Mouse (Mus musculus) urinary bladder, postnatal 4 days (tissue): ENCODE measurements around the gene Col11a2.
A peak's percentile ranks its signal among the peaks of the same experiment; 100 is the strongest.

Experiments
- DNase-seq, 2 experiments: peaks; one replicate each; pipeline ENCODE4 v3.0.0; 2021 to 2022; ENCODE audit warnings: low spot score in 2 of 2

Col11a2 gene

GRCm38 (mm10) chr17:34026221-34026620, 13.0 kb upstream of the Col11a2 start:
- DNase-seq = no peak

GRCm38 (mm10) chr17:34026917-34027655, 12.2 kb upstream of the Col11a2 start:
- no peak for DNase-seq

DNA sequence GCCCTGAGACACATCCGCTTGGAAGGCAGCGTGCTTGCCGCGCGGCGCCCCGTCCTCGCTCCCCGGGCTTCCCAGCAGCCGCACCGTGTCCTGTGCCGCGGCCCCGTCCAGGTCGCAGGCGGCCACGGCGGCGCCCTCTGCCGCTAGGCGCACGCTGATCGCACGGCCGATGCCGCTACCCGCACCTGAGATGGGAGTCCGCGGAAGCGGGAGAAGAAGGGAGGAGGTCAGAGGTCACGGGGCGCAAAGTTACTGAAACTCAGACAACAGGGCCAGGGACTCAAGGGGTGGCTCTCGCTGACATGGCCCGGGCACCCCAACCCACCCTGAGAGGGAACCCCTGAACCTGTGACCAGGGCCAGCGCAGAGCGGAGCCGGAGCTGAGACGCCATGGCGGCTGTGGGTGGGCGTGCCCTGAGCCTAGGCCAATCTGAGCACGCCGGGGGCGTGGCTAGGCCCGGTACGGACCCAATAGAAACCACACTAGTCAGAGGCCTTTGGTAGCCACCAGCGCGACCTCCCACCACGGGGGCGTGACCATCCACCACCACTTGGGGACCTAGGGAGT, 11.5 kb upstream of the Col11a2 start, which contains the start of gene H2-Ke6:
H2-Ke6 (minus strand) TSS at position 405 of the 568 bp plus-strand sequence.
- DNase-seq = peak; percentile 89 to 90

DNA sequence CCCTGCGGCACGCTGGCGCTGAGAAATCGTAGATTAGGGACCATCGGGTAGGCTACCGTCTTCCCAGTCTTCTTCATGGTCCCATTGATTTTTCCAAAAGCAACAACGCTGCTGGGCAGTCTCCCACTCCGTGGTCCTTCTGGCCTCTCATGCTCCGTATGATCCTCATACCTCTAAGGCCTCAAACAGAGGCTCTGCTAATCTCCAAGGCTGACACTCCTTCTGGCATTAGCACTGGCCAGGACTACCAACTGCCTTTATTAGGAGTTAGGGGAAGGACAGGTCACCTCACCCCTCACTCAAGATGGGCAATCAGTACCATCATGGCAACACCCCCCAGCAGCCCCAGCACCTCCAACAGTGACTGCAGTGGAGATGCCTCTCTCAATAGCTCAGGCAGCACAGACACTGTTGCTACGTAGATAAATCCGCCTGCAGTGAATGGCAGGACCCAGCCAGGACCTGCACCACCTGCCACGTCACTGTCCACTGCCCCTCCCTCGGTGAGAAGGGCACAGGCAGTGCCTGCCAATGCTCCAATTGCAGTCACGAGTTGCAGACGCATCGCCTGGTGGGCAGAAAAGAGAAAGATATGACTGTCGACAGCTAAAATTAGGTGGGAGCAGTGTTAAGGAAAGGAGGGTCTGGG, 10.6 kb upstream of the Col11a2 start:
- no peak for DNase-seq

- peak in 1 of 2 experiments; percentile 50 for DNase-seq
Observed at GRCm38 (mm10) chr17:34029150-34029889, 9.9 kb upstream of the Col11a2 start.

DNA sequence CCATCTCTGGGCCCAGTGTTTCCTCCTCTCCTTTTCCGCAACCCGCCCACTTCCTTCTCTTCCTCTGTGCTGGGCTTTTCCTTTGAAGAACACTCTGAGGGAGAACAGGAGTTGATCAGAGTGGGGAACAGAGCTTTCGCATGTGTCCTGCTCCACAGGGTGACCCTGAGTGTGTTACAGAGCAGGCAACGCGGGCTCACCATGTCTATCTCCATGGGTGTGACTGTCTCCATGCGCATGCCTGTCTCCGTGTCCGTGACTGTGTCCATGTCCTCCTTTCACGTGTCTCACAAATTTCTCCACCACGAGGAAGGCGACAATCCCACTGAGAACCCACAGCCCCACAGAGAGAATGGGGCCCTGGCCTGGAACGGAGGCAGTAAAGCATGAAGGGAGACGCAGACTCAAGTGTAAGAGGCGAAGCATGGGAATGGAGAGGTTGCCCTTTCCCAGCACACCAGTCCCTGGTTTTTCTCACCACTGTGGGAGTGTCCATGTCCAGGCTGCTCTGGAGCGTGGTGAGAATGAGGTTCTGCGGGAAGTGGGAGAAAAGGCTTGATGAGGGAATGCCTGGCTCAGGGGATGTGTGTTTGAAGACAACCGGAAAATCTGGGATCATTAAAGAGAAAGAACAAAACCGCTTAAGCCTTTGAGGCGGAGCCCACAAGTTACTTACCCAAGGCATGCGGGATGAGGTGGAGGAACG, 9.2 kb upstream of the Col11a2 start:
- peak in 1 of 2 experiments; percentile 52 for DNase-seq

DNA sequence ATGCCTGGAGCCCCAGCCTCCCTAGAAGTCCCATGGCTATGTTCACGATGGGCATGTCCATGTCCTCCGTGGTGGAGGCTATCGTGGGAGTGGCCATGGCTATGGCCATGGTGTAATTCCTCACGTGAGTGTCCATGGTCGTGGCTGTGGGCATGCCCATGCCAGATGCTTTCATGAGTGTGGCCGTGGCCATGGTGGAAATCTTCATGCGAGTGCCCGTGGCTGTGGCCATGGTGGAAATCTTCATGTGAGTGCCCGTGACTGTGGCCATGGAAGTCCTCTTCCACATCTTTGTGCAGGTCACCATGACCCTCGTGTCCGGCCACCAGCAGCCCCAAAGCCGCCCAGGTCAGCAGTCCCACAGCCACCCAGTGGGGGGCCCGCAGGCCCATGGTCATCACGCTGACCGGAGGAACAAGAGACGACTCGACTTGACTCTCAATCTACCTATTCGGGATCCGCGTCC, 8.3 kb upstream of the Col11a2 start:
- DNase-seq = no peak

DNA sequence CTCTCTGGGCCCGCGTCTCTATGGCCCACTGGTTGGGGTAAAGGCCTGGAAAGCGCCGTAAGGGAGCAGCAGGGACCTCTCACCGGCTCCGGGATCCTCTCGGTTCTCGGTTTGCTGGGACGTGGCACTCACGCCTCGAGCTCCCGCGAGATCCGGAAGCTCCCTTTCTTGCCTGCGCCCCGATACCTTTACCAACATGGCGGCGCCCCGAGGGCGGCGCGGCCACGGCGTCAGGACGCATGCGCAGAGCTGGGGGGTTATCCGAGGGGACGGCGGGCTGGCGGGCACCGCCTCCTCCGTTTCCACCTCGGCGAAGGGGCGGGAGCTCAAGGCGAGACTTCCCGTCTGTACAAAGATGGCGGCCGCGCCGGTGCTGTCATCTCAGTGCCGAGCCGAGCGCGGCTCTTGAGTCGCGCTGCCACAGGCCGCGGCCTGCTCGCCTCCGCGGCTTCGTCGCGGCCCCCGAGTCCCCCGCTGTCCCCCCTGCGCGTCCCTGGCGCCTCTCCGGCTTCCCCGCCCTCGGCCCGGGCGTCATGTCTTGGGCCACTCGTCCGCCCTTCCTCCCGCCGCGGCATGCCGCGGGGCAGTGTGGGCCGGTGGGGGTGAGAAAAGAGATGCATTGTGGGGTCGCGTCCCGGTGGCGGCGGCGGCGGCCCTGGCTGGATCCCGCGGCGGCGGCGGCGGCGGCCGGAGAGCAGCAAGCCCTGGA, 7.6 kb upstream of the Col11a2 start, which contains the start of the genes Slc39a7 and Rxrb:
Slc39a7 (minus strand) TSS at position 218 of the 709 bp plus-strand sequence.
Rxrb (plus strand) TSS at position 348 of the 709 bp plus-strand sequence.
- DNase-seq = peak; percentile 99 to 100

DNA sequence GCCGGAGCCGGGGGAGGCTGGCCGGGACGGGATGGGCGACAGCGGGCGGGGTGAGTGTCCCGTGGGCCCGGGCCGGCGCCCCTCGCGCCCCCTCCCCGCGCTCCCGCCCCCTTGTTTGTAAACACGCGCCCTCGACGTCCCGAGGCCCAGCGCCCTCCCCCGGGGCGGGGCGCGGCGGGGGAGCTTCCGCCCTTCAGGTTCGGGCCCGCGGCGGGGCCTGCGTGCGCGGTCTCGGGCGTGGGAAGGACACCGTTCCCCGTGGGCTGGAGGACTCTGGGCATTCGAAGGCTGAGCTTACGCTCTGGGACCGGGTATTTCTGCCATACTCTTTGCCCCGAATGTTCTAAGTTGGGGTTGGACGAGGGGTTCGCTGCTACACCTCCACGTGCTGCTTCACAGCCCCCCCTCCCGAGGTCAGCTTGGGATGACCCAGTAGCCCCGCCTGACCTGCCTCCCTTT, 7.0 kb upstream of the Col11a2 start:
- no peak for DNase-seq

DNA sequence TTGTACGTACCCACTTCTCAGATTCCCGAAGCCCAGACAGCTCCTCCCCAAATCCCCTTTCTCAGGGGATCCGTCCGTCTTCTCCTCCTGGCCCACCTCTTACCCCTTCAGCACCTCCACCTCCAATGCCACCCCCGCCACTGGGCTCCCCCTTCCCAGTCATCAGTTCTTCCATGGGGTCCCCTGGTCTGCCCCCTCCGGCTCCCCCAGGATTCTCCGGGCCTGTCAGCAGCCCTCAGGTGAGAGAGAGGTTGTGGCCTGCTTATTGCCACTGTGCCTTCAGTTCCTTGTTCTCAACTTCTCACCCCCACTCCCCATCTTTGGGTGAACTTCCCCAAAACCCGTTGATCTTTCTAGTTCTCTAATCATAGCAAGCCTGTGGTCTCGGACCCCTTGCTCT, 6.4 kb upstream of the Col11a2 start:
- no peak for DNase-seq

DNA sequence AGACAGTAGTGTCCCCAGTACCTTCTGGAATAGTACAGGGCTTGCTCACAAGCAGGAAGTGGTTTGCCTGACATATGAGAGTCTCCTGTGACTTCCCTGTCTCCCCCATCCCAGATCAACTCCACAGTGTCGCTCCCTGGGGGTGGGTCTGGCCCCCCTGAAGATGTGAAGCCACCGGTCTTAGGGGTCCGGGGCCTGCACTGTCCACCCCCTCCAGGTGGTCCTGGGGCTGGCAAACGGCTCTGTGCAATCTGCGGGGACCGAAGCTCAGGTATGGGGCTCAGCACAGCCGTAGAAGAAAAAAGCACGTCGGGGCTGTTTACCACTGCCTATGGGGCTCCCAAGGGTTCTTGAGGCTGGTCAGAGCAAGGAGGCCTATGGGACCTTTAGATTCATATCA, 5.8 kb upstream of the Col11a2 start:
- no peak for DNase-seq

DNA sequence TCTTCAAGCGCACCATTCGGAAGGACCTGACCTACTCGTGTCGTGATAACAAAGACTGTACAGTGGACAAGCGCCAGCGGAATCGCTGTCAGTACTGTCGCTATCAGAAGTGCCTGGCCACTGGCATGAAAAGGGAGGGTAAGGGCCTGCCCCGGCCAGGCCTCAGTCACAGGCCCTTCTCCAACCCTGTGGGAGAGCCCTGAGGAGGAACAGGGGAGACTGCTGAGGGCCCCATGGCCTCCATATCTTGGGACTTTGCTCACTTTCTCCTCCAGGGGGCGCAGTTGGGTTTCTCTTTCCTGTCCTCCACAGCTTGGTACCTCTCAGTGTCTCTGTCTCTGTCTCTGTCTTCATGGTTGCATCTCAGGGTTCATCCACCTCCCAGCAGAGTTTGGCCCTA, 5.2 kb upstream of the Col11a2 start:
- DNase-seq = no peak

DNA sequence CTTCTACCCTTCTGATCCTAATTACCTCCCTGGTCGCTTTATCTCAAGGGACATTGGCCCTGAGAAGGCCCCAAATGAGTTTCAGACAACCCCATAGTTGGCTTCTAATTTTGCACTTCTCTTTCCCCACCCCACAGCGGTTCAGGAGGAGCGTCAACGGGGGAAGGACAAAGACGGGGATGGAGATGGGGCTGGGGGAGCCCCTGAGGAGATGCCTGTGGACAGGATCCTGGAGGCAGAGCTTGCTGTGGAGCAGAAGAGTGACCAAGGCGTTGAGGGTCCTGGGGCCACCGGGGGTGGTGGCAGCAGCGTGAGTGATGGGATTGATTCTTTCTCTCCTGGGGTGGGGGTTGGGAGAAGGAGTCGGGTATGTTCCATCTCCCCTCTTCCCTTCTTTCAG, 3.7 kb upstream of the Col11a2 start:
- DNase-seq = no peak

DNA sequence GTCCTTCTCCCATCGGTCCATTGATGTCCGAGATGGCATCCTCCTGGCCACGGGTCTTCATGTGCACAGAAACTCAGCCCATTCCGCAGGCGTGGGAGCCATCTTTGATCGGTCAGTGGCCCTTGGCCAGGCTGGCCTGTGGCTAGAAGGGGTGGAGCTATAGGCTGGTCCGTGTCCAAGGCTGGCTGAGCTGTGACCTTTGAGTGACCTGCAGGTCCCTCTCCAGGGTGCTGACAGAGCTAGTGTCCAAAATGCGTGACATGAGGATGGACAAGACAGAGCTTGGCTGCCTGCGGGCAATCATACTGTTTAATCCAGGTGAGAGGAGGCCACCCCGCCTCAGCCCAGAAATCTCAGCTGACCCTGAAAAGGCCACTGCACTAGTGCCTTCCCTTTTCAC, 2.6 kb upstream of the Col11a2 start:
- no peak for DNase-seq

- DNase-seq = no peak
Observed at GRCm38 (mm10) chr17:34037241-34037640, 2.0 kb upstream of the Col11a2 start.

DNA sequence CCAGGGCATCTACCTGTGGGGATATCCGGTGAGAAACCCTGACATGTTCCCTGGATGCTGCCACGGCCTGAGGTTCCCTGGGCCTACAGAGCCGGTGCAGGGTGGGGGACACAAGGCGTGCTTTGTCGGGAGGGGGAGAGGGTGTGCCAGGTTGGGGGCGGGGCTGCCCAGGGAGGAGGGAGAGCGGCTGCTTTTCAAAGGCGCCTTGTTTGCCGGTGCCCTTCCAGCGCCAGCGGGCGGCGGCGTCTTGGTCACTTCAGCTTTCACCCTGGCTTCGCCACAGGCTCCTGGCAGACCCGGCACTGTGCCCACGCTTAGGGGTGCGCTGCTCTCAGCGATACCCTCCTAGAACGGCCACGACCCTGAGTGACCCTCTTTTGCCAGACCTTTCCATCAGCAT, 797 bp upstream of the Col11a2 start:
- DNase-seq = no peak

- no peak for DNase-seq
Observed at GRCm38 (mm10) chr17:34039562-34040450, 569 bp downstream of the Col11a2 start.

DNA sequence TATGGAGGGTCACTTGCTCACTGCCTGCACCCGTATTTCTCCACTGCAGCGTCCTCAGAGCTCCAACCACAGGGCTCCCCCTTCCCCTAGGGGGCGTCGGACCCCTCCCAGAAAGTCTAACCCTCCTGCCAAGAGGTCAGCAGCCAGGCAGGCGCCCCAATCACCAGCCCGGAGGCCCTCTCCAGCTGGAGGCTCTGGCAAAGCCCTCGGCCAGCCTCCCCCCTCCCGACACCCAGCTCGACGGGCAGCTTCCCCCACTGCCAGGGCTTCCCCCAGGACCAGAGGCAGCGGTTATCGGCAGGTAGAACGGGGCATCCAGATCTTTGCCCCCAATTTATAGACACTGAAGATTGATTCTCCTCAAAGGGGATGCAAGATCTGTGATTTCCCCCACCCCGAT, 6.7 kb downstream of the Col11a2 start:
- no peak for DNase-seq

GRCm38 (mm10) chr17:34047404-34048050, 8.3 kb downstream of the Col11a2 start:
- DNase-seq = no peak
